Mouse (Mus musculus): Measurements from ENCODE around the gene Dhx57.
"Not testable (repeated sequence)": the region's sequence is repeated elsewhere in the genome, so short reads cannot be mapped to it uniquely, and the experiment has no call there.

Gene Dhx57

GRCm38 (mm10) chr17:80252757-80253525 is 37.3 kb downstream of the Dhx57 start:
- DNase-seq: no peak

- DNase-seq: no peak
Observed at GRCm38 (mm10) chr17:80243116-80243515, 47.2 kb downstream of the Dhx57 start.

GRCm38 (mm10) chr17:80241594-80241993 is 48.7 kb downstream of the Dhx57 start:
- no peak for DNase-seq

- DNase-seq: no peak
Observed at GRCm38 (mm10) chr17:80237475-80237874, 52.8 kb downstream of the Dhx57 start.

- DNase-seq: no peak
Observed at GRCm38 (mm10) chr17:80236805-80237204, 53.5 kb downstream of the Dhx57 start.

- DNase-seq: no peak
Observed at GRCm38 (mm10) chr17:80235477-80235876, 54.8 kb downstream of the Dhx57 start.

GRCm38 (mm10) chr17:80234376-80234775 is 55.9 kb downstream of the Dhx57 start:
- DNase-seq: no peak

- DNase-seq: no peak
Observed at GRCm38 (mm10) chr17:80233844-80234243, 56.4 kb downstream of the Dhx57 start.

GRCm38 (mm10) chr17:80229396-80229795 is 60.9 kb downstream of the Dhx57 start:
- no peak for DNase-seq

- not testable (repeated sequence) for DNase-seq
Observed at GRCm38 (mm10) chr17:80225142-80225541, 65.1 kb downstream of the Dhx57 start.

GRCm38 (mm10) chr17:80224326-80225116 is 65.8 kb downstream of the Dhx57 start, which contains the start of gene Gemin6:
Gene Gemin6, plus strand, starts transcription at chr17:80224441.
- DNase-seq: peak; percentile 86

- no peak for DNase-seq
Observed at GRCm38 (mm10) chr17:80223829-80224228, 66.4 kb downstream of the Dhx57 start.

- DNase-seq: peak; percentile 46
Observed at GRCm38 (mm10) chr17:80221890-80222628, 68.2 kb downstream of the Dhx57 start.

- no peak for DNase-seq
Observed at GRCm38 (mm10) chr17:80221202-80221601, 69.1 kb downstream of the Dhx57 start.

GRCm38 (mm10) chr17:80220131-80220530 is 70.1 kb downstream of the Dhx57 start:
- no peak for DNase-seq

- DNase-seq: not testable (repeated sequence)
Observed at GRCm38 (mm10) chr17:80213998-80214397, 76.3 kb downstream of the Dhx57 start.

- DNase-seq: peak; percentile 98
Observed at GRCm38 (mm10) chr17:80206671-80207581, 83.3 kb downstream of the Dhx57 start, which contains the start of the genes Srsf7 and Ttc39d. Gene Srsf7, minus strand, starts transcription at chr17:80207307. Gene Ttc39d, plus strand, starts transcription at chr17:80207460.

- peak; percentile 64 for DNase-seq
Observed at GRCm38 (mm10) chr17:80206301-80206670, 84.0 kb downstream of the Dhx57 start.

- DNase-seq: no peak
Observed at GRCm38 (mm10) chr17:80205657-80206056, 84.6 kb downstream of the Dhx57 start.

- DNase-seq: no peak
Observed at GRCm38 (mm10) chr17:80199160-80199778, 91.0 kb downstream of the Dhx57 start.

- DNase-seq: peak; percentile 25
Observed at GRCm38 (mm10) chr17:80193075-80193474, 97.2 kb downstream of the Dhx57 start.

Measured in thymus, postnatal 14 days (tissue).